Mouse (Mus musculus) limb, embryonic 15.5 days (tissue): ENCODE measurements around the gene Agbl2. TPM values are rescaled to one million over a fixed set of nuclear protein-coding genes. Genes with fewer than 3 reads are reported as not detected.

Source experiments
- ATAC-seq: fragments of 200-750 bp; cut with Nextera tagmentation; 2 replicates; pipeline ENCODE4 v1.8.0; 2017; ENCODE audit warnings: low read depth, moderate TSS enrichment; ENCODE audit not compliant: insufficient number of reproducible peaks, low FRiP score, low TSS enrichment
- H3K27ac ChIP-seq: fragments of 300-500 bp; sonication (generic); 2 replicates; pipeline ENCODE4 v1.5.1; 2015; ENCODE audit warnings: moderate library complexity, mild to moderate bottlenecking, inconsistent platforms
- H3K27me3 ChIP-seq: fragments of 300-500 bp; sonication (generic); 2 replicates; pipeline ENCODE4 v1.6.1; 2015; ENCODE audit warnings: inconsistent platforms
- H3K36me3 ChIP-seq: fragments of 300-500 bp; sonication (generic); 2 replicates; pipeline ENCODE4 v1.6.1; 2015; ENCODE audit warnings: inconsistent platforms
- H3K4me1 ChIP-seq: fragments of 300-500 bp; sonication (generic); 2 replicates; pipeline ENCODE4 v1.6.1; 2015; ENCODE audit warnings: inconsistent platforms
- H3K4me2 ChIP-seq: fragments of 300-500 bp; sonication (generic); 2 replicates; pipeline ENCODE4 v1.6.1; 2015; ENCODE audit warnings: mild to moderate bottlenecking, inconsistent platforms
- H3K4me3 ChIP-seq: fragments of 300-500 bp; sonication (generic); 2 replicates; pipeline ENCODE4 v1.5.1; 2015; ENCODE audit warnings: mild to moderate bottlenecking, inconsistent platforms
- H3K9ac ChIP-seq: fragments of 300-500 bp; sonication (generic); 2 replicates; pipeline ENCODE4 v1.6.1; 2015; ENCODE audit warnings: inconsistent platforms
- H3K9me3 ChIP-seq: fragments of 300-500 bp; sonication (generic); 2 replicates; pipeline ENCODE4 v1.6.1; 2016; ENCODE audit warnings: inconsistent platforms
- WGBS: fragments of 180-500 bp; shearing (Covaris S2); methylation state at CpG from one replicate; pipeline ENCODE4 v1.1.7; 2015; 5-methylcytosine and 5-hydroxymethylcytosine counted together
- polyA plus RNA-seq: library from polyadenylated mRNA; unstranded; fragments of >200 nt; fragmentation: Nextera tagmentation; extraction: Ambion mirVana; gene quantifications from 2 replicates; pipeline ENCODE4 v1.2.1, GENCODE M21; 2015

Gene Agbl2
- polyA plus RNA-seq, 1 experiment from 2014 or later = 1.2 TPM

GRCm38 (mm10) chr2:90877584-90878259, 95.2 kb downstream of the Agbl2 start:
- H3K9me3 ChIP-seq = no peaks in the 10 kb centered on the region
- ATAC-seq = no peak
- no peak overlapping the region for H3K4me2 ChIP-seq
- whole genome bisulfite sequencing = 53% methylated on average over 5 of the region's 5 CpGs
- no peak overlapping the region for H3K9ac ChIP-seq
- H3K4me1 ChIP-seq = no peaks in the 10 kb centered on the region
- H3K36me3 ChIP-seq = no peaks in the 10 kb centered on the region
- no peaks in the 10 kb centered on the region for H3K27me3 ChIP-seq
- H3K27ac ChIP-seq = no peak overlapping the region
- H3K4me3 ChIP-seq = no peak overlapping the region

- H3K36me3 ChIP-seq = no peaks in the 10 kb centered on the region
- H3K9me3 ChIP-seq = no peaks in the 10 kb centered on the region
- ATAC-seq = no peak
- H3K4me1 ChIP-seq = no peaks in the 10 kb centered on the region
- no peaks in the 10 kb centered on the region for H3K27me3 ChIP-seq
- H3K4me2 ChIP-seq = no peak overlapping the region
- H3K4me3 ChIP-seq = no peak overlapping the region
- no peak overlapping the region for H3K9ac ChIP-seq
- H3K27ac ChIP-seq = no peak overlapping the region
These were observed 96.9 kb downstream of the Agbl2 start for GRCm38 (mm10) chr2:90879419-90879818.

- Histone ChIP-seq H3K9me3 (no peaks in the 10 kb centered on the region), H3K9ac (no peak overlapping the region), H3K27me3 (peaks cover 4% of the 10 kb centered on the region; the same call in 1 of the 2 replicates), H3K27ac (no peak overlapping the region), H3K4me2 (no peak overlapping the region), H3K36me3 (no peaks in the 10 kb centered on the region), H3K4me3 (no peak overlapping the region), H3K4me1 (0 out of 2 replicates have a peak, but pooled peaks cover 6% of the 10 kb centered on the region)
- ATAC-seq = no peak
- WGBS = 25% methylated on average over 6 of the region's 6 CpGs
These were observed 97.7 kb downstream of the Agbl2 start for GRCm38 (mm10) chr2:90880144-90880785.

GRCm38 (mm10) chr2:90881824-90882223, 99.3 kb downstream of the Agbl2 start:
- ATAC-seq = no peak
- no peaks in the 10 kb centered on the region for H3K9me3 ChIP-seq
- peaks cover 19% of the 10 kb centered on the region for H3K27me3 ChIP-seq
- no peak overlapping the region for H3K4me2 ChIP-seq
- H3K4me3 ChIP-seq = no peak overlapping the region
- H3K36me3 ChIP-seq = no peaks in the 10 kb centered on the region
- 58% methylated on average over 2 of the region's 2 CpGs for WGBS
- peaks cover 19% of the 10 kb centered on the region for H3K4me1 ChIP-seq
- H3K9ac ChIP-seq = no peak overlapping the region
- no peak overlapping the region for H3K27ac ChIP-seq

Other genes starting within 250 kb of the Agbl2 start
- gene Ptprj, start 202.1 kb upstream of the Agbl2 start, polyA plus RNA-seq = 1.5 and 1.8 TPM in 2 replicates
- 28.4 and 32.7 TPM in 2 replicates for gene Nup160, start 105.5 kb upstream of the Agbl2 start, polyA plus RNA-seq
- gene Fnbp4, start 37.4 kb upstream of the Agbl2 start, polyA plus RNA-seq = 84.5 and 85.0 TPM in 2 replicates
- 183 and 187 TPM in 2 replicates for gene Mtch2, start 64.4 kb downstream of the Agbl2 start, polyA plus RNA-seq
- 18.9 and 25.6 TPM in 2 replicates for gene C1qtnf4, start 103.1 kb downstream of the Agbl2 start, polyA plus RNA-seq
- gene Kbtbd4, start 122.0 kb downstream of the Agbl2 start, polyA plus RNA-seq = 34.7 and 36.4 TPM in 2 replicates
- 199 and 219 TPM in 2 replicates for gene Ndufs3, start 122.1 kb downstream of the Agbl2 start, polyA plus RNA-seq
- gene Celf1, start 157.7 kb downstream of the Agbl2 start, polyA plus RNA-seq = 56.9 and 61.2 TPM in 2 replicates